Mouse (Mus musculus) kidney, adult 2 months (tissue): Measurements from ENCODE around the gene Lgr4.

Experiments
- CTCF ChIP-seq: fragments of 200-500 bp; conservative IDR thresholded peaks from 2 replicates; pipeline ENCODE4 v1.5.1; 2011; ENCODE audit warnings: low read depth, mild to moderate bottlenecking, control low read depth, low read length, moderate library complexity, mixed read lengths; ENCODE audit not compliant: insufficient read depth, insufficient read length
- POLR2A ChIP-seq: fragments of 200-500 bp; IDR thresholded peaks from one replicate; pipeline ENCODE4 v1.6.1; 2011; ENCODE audit warnings: low read depth, low read length, control low read depth

DNA sequence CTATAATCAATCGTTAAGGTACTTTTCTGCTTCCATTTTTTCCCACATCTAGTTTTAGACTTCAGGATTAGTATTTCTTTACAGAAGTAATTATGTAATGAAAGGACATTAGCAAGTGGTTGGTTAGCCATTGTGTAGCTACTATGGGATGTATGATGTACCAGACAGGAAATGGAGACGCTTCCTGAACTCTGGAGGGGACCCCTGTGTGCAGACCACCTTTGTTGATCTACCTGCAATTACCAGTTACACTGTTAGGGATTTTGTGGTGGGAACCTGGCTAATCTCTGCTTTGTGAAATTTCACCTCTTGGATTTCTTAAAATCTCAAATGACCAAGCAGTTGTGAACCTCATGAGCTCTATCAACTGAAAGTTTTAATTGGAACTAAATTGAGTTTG is 54.9 kb downstream of the Lgr4 start:
- no peak for TF ChIP-seq CTCF
- TF ChIP-seq POLR2A, result no peak
